Mouse (Mus musculus): Measurements from ENCODE around the gene Pts.

Gene Pts

DNA sequence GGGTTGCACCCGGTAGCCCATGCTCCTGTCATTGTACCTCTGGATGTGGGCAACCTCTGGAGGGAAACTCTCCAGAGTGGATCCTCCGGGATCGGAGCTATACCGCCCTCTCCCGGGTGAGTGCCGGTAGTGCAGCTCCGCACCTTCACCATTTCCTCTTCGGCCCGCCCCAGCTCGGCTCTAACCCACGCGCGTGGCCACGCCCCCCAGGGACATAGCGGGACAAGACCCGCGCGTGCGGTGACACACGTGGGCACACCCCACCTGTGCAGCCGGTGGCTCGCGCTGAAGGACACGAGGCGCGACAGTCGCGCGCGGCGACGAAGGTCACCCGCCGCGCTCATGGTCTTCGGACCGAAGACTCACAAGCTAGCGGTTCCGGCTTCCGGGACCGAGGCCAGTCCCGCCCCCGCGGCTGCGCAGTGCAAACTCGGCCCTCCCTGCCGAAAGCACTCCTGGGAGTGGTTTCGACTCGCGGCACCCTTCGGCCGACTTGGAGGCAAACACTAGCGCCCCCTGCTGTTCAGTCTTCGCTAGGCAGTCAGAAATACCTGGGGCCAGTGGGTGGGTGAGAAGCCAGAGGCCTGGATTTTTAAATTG lies at the start of gene Pts:
Pts (minus strand) TSS at position 432 of the 600 bp plus-strand sequence.
- DNase-seq (ENCODE audit: extremely low spot score), result peak; percentile 97

DNA sequence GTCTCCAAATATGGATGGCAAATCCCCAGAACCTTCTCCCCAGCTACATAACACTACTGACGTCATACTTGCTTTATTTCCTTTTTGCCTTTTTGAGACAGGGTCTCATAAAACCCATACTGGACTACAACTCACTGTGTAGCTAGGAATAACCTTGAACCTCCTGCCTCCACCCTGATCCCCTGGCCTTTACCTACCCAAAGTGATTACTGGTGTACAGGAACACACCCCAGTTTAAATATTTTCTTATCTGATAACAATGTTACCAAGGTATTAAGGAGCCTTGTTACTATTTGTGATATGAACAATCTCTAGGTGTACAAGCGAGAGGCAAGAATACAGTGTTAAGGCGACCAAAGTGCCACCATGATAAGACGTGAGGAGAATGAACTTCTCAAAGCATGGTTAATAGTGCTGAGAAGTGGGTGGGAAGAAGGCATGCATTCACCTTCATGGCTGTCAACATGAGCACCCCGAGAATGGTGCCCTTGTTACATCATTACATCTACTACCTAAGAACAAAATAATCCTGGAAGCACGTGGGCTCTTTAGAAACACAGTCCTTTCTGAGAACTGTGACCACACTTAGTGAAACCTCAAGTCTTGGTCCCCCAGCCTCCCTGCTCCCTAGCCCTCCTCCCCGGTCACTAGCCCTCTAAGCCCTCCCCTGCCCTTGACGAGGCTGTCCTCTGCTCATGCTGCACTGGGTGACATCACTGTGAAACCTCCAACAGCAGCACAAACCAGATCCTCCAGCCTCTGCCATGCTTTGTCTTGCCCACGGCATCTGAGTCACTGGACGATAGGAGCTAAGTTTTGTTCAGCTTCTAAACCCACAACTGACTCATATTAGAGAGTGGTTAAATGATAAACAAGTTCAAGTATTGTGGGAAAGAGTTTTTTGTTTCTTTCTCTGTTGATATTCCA lies 41.3 kb upstream of the Pts start:
- DNase-seq (ENCODE audit: extremely low spot score), result no peak

DNA sequence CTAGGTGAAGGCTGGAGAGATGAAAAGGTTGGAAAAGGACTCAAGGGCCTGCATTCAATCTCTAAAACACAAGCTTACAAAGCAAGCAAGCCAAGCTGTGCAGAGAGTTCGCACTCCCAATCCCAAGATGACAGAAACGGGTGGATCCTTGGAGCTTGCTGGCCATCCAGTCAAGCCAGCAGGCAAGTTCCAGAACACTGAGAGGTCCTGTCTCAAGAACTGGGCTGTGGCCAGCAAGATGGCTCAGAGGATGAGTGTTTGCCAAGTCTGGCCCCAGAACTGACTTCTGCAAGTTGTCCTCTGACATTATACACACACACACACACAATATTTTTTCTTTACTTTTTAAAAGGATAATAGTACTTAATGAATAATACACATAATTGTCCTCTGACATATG lies 39.4 kb upstream of the Pts start:
- DNase-seq (ENCODE audit: extremely low spot score), result no peak

DNA sequence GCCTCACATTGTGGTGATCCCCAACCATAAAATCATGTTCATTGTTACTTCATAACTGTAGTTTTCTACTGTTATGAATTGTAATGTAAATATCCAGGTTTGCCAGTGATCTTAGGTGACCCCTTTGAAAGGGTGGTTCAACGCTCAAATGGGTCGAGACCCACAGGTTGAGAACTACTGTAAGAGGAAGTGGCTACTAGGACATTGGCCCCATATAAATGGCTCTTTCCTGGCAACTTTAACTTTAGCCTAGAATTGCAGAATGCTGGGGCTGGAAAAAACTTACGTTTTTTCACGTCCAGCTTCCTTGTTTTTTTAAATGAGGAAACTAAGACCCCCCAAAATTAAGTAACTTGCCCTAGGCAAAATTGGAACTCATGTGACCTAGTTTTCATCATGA lies 38.8 kb upstream of the Pts start:
- no peak for DNase-seq (ENCODE audit: extremely low spot score)

DNA sequence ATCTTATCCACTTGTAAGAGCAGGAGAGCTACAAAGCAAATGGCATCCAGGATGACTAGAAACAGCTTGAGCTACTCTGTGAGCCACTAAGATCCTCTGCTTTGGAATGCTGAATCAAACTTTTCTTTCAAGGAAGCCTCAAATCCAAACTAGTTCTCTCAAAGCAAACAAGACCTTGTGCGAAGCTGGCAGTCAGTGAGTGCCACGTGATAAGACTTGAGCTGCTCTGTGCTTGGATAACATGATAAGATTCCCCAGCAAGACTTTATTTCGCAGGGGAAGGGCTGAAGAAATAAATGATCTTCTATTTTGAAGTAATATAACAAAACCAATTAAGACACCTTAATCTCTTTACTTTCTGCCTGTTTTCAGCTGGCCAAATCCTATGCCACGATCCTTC lies 37.4 kb upstream of the Pts start:
- DNase-seq (ENCODE audit: extremely low spot score), result no peak

DNA sequence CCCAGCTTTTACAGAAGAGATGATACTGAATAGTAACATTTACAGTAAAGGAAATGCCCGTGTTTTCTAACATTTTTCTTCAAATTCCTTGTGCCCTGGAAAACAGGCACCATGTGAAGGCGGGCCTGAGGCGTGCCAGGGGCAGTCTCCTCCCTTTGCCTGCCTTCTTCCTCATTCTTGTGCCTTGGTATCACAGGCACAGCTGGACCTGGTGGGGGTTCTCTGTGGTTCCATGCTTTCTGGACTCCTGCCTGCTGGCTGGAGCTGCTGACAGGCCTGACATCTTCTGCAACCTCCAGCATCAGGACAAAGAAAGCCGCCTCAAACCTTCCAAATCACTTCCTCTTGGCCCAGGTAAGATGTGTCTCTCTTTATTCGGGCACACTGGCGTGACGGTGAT lies 36.6 kb upstream of the Pts start:
- no peak for DNase-seq (ENCODE audit: extremely low spot score)

DNA sequence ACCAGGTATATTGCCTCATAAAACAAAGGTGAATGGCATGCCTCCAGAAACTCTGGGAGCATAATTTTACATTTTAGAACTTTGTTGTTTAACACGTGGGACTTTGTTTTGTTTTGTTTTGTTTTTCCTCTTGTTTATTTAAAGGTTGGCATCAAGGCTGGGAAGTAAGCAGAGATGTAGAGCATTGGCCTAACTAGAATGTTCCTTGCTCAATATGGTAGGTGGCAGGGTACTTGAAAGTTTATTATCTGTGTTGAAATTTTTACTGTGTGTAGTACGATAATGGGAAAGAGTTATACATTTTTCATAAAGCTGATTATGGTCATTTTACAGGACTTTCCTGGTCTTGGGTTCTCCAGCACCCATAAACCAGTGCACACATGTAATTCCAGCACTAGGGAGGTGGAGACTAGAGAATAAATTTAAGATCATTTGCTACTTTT lies 33.4 kb upstream of the Pts start:
- no peak for DNase-seq (ENCODE audit: extremely low spot score)

DNA sequence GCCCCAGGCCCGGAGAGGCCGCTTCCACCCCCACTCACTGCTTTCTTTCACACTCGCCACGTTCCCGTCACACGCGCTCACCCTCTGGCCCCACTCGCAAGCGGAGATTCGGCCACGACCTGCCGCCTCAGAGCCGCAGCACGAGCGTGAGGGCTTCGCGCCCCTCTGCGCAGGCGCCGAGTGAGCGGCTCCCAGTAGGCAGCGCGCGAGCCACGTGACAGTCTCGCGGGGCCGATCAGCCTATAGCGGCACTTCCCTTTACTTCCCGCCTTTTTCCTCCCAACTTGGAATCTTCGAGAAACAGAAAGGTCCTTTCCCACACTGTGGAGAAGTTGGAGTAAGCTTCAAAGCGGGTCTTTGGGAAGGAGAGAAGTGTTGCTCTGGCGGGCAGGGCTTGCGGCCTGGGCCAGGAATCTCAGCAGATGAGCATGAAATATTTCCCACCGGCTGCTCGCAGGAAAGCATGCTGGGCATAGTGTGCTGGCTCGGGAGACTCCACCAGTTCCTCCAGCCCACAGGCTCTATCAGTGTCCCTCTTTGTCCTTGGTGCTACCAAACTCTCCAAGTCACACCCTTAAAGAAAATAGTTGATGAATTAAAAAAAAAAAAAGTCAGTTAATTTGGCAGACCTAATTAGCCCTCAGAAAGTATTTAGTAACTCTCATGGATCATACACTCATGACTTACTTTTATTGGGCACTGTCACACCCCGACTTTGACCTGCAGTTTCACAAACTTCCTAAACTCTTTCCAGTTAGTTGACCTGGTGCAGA lies 32.8 kb upstream of the Pts start, which contains the start of gene Tex12:
Tex12 (minus strand) TSS at position 181 of the 773 bp plus-strand sequence.
- DNase-seq (ENCODE audit: extremely low spot score), result no peak

DNA sequence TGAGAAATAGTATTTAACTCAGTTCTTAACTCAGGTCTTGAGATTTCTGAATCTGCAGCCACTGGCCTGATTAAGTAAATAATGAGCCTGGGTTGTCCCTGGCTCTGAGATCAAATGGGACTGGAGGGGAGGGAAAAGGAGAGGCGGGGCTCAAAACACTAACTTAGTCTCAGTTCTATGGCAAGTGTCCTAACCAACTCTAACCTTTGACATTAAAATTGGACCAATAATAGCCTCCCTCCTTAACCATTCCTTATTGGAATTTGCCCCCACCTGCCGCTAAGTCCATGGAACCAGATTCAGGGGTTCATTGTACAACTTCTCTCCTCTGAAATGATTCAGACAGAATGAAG lies 26.5 kb upstream of the Pts start, which contains the start of gene Bco2:
Bco2 (minus strand) TSS at position 88 of the 353 bp plus-strand sequence.
- DNase-seq (ENCODE audit: extremely low spot score), result no peak

DNA sequence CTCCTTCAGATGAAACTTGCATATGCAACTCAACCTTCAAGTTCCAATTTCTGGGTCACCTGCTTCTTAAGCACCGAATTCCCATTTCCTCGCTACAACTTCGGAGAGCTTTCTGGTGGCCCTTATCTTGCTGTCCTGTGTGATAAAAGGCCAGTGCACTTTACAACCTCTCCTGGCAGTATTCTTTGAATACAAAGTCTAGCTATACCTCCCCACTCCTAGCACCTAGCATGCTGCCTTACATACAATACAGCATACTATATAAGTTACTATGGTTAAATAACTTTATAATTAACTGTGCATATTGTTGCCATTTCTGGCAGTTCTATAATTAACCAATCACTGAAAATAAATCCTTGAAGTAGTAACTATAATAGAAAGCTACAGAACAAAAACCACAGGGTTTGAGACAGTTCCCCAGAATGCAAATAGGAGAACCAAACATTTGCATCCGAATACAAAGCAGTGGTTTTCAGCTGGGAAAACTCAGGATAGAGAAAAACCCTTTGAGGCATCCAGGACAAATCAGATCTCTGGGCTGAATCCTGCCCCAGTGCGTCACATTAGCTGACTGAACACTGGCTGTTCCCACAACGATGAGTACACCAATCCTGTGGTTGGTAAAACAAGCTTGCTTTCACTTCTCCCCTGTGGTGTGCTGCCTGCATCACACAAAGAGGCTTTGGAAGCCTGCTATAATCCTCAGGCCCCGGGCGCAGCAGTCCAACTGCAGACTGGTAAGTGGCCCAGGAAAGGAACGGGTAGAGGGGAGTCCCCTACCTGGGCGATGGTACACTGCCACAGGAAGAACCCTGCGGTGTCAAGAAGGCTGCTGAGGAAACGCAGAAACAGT lies 25.9 kb upstream of the Pts start, which contains the start of gene Il18:
Il18 (plus strand) TSS at position 587 of the 853 bp plus-strand sequence.
- peak; percentile 49 for DNase-seq (ENCODE audit: extremely low spot score)

DNA sequence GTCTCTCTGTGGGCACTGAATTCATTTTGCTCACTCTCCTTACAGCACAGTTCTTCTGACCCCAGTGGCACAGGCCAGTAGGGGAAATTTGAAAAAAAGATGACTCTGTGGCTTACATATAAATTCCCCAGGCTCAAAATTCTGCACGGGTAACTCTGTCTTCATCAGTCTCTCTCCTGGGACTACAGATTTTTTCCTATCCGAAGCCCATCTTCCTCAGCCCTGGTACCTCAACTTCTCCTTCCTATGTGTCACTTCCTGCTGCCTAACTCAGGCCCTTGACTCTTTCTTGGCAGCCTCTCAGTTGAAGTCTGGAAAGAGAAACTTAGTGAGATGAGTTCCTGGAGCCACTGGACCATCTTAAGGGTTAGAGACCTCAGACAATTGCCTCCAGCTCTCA lies 25.0 kb upstream of the Pts start:
- no peak for DNase-seq (ENCODE audit: extremely low spot score)

DNA sequence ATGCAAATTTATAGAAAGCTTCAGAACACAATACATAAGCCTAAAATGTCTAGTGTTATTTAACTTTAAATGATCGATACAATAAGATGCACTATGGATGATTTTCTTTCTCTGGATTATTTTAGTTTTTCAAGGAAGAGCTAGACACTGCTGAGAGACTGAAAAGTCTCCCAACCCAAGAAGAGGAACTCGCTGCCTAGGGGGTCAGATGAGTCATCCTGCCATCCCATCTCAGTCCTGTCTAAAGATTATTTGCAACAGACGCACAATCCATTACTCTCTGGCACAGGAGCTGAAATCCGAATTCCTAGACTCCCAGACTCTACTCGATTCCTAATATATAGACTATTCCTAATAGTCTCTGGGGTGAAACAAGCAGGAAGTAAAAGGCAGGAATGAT lies 23.7 kb upstream of the Pts start:
- no peak for DNase-seq (ENCODE audit: extremely low spot score)

DNA sequence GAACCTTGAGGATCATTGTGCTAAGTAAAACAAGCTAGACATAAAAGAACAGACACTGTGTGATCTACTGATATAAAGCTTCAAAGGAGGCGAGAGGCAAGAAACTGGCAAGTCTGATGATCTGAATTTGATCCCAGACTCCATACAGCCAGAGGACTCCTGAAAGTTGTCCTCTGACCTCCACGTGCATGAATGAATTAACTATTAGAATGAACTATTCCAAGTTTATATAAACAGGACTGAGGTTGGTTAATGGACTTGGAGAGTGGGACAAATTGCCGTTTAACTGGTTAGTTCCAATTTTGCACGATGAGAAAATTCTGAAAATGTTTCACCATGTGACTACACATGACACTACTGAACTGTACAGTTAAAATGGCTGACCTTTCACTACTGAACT lies 20.4 kb upstream of the Pts start:
- no peak for DNase-seq (ENCODE audit: extremely low spot score)

DNA sequence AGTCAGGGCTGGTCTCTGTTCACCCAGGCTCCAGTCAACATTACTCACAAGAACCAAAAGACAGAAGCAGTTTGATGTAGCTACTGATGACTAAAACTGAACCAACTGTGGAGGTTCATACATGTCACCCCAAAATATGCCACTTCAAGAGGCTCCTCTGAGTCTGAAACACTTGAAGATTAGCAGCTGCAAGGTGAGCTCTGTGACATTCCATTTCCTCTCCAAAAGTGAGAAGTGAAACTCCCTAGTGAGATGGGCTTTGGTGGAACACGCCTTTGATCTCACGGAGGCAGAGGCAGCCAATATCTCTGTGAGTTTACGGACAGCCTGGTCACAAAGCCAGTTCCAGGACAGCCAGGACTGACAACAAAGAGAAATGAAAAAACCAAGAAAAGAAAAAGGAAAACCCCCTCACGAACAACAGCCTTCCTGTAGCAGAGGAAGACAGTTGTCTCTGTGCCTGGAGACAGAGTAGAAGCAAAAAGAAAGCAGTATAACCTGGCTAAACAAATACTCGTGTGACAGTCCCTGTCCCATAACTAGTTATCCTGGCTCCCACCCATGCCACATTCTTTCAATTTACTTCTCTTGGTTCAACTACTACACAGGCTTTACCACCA lies 19.4 kb upstream of the Pts start:
- DNase-seq (ENCODE audit: extremely low spot score), result no peak

DNA sequence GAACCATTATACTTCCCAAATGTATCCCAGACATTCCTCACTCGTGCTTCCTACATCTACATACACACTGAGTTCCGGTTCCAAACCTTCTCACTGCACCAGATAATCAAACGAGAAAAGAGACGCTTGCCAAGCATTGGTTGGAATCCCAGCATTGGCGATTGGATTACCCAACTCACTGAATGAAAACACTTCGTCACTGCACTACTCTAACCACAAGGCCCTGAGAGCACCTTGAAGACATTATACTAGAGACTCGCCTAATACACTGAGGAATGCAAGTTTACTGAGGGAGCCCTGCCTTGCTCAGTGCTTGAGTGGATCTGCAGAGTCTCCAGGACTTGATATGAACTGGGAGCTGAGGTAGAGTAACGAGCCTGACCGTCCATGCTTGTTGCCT lies 13.9 kb upstream of the Pts start:
- DNase-seq (ENCODE audit: extremely low spot score), result no peak

DNA sequence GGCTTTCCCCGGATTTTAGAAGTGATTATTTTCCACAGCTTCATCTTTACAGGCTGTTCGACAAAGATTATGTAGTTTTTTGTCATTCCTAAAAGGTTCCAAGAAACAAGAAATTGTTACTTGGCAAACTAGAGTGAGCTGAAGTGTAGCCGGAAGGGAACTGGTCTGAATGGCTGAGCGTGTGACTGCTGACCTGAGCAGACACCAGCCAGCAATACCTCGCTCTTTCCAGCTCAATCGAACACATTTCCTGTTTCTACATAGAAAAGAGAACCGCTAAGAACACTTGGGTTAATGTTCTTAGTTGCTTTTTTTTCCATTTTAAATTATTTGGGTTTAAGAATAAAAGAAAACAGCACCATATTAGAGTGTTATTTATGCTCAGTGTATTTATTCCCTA lies 11.6 kb upstream of the Pts start:
- DNase-seq (ENCODE audit: extremely low spot score), result no peak

DNA sequence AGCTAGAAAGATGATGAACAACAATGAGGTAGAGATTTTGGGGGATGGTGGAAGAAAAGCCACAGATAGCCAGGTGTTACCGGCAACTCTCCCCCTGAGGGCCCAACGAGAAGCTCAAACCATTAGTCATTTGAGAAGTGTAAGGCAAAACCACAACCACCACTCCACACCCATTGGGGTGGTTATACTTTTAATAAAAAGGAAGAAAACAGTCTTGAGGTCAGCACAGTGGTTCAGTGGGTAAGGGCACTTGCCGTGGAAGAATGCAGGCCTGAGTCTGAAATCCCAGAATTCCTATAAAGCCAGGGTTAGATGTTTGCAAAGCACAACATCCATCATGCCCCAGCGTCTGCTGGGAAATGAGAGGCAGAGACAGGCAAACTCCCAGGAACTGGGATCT lies 8.8 kb upstream of the Pts start:
- DNase-seq (ENCODE audit: extremely low spot score), result no peak

DNA sequence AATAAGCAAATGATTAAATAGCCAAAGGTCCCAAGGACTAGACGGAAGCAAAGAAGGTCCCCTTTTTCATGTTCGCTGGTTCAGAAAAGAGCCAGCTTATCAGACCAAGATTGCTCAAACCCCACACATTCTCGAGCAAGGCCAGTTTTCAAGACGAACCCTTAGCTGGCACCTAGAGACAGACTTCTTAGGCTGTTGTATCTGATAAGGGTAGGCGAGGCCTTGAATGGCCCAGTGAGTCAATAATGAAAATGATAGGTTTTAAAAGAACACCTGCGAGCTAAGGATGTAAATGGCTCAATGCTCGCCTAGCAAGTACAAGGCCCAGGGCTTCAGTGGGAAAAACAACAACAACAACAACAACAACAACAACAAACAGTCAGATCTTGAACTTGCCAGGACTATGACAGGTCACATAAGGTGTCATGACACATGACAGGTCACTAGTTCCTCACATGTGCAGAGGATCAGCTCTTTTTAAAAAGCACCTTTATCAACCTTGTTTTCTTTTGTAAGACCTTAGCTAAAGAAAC lies 8.1 kb upstream of the Pts start:
- DNase-seq (ENCODE audit: extremely low spot score), result no peak

DNA sequence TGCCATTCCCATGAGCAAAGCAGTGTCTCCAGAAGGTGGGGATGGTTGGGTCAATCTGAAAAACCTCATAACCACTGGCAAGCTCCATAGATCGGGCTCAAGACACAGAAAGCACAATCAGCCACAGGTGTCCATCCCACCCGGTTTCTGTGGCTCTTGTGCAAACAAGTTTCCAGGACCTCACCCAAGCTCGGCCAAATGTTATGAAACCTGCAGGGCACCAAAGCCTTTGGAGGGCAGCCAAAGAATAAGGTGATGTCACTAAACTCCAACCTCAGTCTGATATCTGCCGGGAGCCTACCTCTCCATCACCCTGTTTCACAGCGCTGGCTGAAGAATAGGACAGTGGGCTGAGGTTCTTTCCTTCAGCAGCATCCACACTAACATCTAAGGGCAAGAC lies 7.4 kb upstream of the Pts start:
- DNase-seq (ENCODE audit: extremely low spot score), result no peak

DNA sequence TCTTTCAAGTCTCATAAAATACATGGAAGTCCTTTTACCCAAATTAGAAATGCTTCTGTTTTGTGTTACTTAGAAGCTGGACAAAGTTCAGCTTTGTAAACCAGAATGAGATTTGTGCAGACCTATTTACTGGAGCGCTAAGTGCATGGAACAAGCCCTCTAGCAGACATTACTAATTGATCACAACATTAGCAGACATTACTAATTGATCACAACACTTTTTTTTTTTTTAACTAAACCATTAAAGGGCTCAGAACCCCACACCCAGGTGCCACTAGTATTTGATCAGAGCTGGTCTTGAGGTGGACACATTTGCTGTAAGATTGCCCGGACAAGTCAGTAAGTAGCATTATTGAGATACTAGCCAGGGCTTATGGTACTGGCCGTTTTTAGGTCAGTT lies 5.3 kb upstream of the Pts start:
- no peak for DNase-seq (ENCODE audit: extremely low spot score)

DNA sequence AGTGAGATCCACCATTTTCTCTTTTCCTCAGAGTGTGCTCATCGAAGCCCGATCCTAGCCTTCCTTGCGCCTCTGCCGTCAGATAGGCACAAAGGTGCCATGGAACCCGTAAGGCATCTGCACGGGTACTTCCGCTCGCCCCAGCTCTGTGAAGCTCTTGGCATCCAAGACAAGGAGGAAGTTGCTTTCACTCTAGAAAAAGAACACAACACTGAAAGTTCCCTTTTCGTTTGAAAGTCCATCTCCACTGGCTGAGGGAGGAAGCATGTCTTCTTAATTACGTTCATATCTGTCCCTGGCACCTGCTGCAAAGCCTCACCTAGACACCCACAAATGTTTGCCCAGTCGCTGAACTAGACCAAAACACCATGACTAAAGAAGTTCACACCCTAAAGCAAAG lies 4.8 kb upstream of the Pts start:
- DNase-seq (ENCODE audit: extremely low spot score), result no peak
